Mouse (Mus musculus): Measurements from ENCODE around the gene Prpf40b.

Prpf40b gene

DNA sequence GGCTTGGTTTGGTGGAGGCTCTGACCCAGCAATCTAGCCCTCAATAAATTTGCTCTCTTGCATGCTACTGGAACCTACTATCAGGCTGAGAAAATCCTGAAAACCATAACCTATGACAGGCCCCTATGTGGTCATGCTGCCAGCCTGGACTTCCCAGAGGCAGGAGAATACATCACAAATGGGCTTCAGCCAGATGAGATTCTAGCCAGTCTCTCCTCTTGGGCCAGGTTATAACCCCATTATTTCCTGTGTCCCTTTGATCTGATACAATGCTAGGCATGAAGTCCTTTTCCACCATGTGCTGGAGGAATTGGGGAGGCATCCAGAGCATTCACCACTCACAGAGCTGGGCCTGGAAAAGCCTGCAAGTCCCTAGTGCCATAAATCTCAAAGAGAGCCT is 37.2 kb downstream of the Prpf40b start:
- Histone ChIP-seq H3K36me3 (ENCODE audit: insufficient read depth, low read length) (peaks cover 49% of the 10 kb centered on the region), H3K4me3 (replicated peaks; ENCODE audit: low read length) (no peak overlapping the region), H3K4me1 (replicated peaks; ENCODE audit: low read depth, low read length) (peaks cover 39% of the 10 kb centered on the region), H3K27me3 (ENCODE audit: insufficient read depth, low read length) (no peaks in the 10 kb centered on the region), H3K9me3 (ENCODE audit: low read length) (no peaks in the 10 kb centered on the region)
- TF ChIP-seq POU5F1 (IDR thresholded peaks at IDR 0.05; ENCODE audit: borderline replicate concordance, low read length) (no peak), NANOG (IDR thresholded peaks at IDR 0.05; ENCODE audit: borderline replicate concordance, low read length) (no peak), CTCF (conservative IDR thresholded peaks at IDR 0.05; ENCODE audit: low read length) (no peak)

DNA sequence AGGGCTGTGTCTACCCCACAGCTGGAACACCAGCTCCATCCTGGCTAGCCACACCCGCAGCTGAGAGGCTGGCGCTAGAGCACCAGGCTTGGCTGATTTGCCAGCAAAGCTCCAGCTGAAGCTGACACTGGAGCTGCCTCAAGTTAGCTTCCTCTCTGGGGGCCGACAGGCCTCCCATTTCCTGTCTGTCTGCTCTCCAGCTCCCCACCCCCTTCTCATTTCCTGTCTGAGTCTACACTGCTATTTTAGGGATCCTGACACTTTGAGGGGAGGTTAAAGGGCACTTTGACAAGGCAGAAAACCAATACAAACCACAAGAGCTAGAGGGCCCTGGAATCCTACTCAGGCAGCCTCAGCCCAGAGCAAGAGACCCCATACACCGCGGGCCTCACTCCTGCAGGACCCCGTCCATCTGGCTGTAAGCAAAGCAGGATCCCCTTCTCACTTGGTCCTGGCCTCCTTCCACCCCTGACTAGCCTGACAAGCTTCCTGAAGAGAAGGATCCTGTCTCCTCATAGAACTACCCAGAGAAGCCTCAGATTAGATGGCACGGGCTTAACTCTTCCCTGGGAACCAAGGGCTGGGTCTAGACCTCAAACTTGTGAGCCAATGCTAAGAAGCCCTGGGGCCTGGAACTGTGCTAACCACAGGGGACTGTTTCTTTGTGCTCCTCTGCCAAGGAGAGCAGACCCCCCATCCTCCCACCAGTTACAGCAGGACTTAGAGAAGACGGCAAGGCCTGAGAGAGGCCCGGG is 38.2 kb downstream of the Prpf40b start:
- Histone ChIP-seq H3K4me1 (replicated peaks; ENCODE audit: low read depth, low read length) (peaks cover 39% of the 10 kb centered on the region), H3K27me3 (ENCODE audit: insufficient read depth, low read length) (no peaks in the 10 kb centered on the region), H3K4me3 (replicated peaks; ENCODE audit: low read length) (no peak overlapping the region), H3K9me3 (ENCODE audit: low read length) (no peaks in the 10 kb centered on the region), H3K36me3 (ENCODE audit: insufficient read depth, low read length) (peaks cover 45% of the 10 kb centered on the region)
- TF ChIP-seq NANOG (IDR thresholded peaks at IDR 0.05; ENCODE audit: borderline replicate concordance, low read length) (no peak), POU5F1 (IDR thresholded peaks at IDR 0.05; ENCODE audit: borderline replicate concordance, low read length) (no peak), CTCF (conservative IDR thresholded peaks at IDR 0.05; ENCODE audit: low read length) (no peak)

DNA sequence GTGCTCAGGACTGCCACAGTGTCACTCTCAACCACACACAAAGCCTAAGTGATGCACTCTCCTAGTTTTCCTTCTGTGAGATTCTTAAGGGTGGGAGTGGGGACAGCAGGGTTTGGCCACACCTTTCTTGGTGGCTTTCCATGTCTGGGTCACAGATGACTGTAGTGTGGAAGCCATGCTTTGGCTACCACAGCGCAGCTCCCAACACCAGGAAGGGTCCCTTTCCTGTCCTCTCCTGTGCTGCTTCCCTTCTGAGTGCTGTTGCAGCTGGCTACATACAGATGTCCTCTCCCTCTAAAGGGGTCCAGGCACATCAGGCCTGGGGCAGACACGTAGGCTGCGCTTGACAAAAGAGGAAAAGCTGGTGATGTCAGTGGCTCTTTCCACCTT is 38.8 kb downstream of the Prpf40b start:
- Histone ChIP-seq H3K27me3 (ENCODE audit: insufficient read depth, low read length) (no peaks in the 10 kb centered on the region), H3K9me3 (ENCODE audit: low read length) (no peaks in the 10 kb centered on the region), H3K36me3 (ENCODE audit: insufficient read depth, low read length) (peaks cover 40% of the 10 kb centered on the region), H3K4me1 (replicated peaks; ENCODE audit: low read depth, low read length) (peaks cover 39% of the 10 kb centered on the region), H3K4me3 (replicated peaks; ENCODE audit: low read length) (no peak overlapping the region)
- TF ChIP-seq POU5F1 (IDR thresholded peaks at IDR 0.05; ENCODE audit: borderline replicate concordance, low read length), result no peak
- TF ChIP-seq NANOG (IDR thresholded peaks at IDR 0.05; ENCODE audit: borderline replicate concordance, low read length), result no peak
- no peak for TF ChIP-seq CTCF (conservative IDR thresholded peaks at IDR 0.05; ENCODE audit: low read length)

DNA sequence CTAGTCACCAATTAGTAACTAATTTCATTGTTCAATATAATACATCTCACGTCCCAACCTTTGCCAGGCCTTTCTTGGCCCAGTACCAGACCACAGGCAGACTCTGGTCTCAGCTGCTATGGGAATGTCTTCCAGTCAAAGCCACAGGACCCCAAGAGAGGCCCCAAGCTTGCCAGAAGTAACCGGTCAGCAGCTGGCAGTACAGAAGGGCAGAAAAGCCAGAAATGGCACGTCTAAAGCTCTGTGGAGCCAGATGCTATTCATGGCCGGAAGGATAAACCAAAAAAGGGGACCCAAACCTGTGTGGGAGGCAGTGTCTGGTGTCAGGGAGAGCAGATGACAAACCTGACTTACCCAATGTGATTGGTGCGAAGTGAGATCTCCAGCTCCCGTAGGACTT is 39.6 kb downstream of the Prpf40b start:
- no peak for TF ChIP-seq CTCF (conservative IDR thresholded peaks at IDR 0.05; ENCODE audit: low read length)
- TF ChIP-seq POU5F1 (IDR thresholded peaks at IDR 0.05; ENCODE audit: borderline replicate concordance, low read length), result no peak
- TF ChIP-seq NANOG (IDR thresholded peaks at IDR 0.05; ENCODE audit: borderline replicate concordance, low read length), result no peak
- peaks cover 34% of the 10 kb centered on the region for H3K36me3 ChIP-seq (ENCODE audit: insufficient read depth, low read length)
- peaks cover 32% of the 10 kb centered on the region for H3K4me1 ChIP-seq (replicated peaks; ENCODE audit: low read depth, low read length)
- H3K9me3 ChIP-seq (ENCODE audit: low read length), result no peaks in the 10 kb centered on the region
- H3K27me3 ChIP-seq (ENCODE audit: insufficient read depth, low read length), result no peaks in the 10 kb centered on the region
- H3K4me3 ChIP-seq (replicated peaks; ENCODE audit: low read length), result no peak overlapping the region

DNA sequence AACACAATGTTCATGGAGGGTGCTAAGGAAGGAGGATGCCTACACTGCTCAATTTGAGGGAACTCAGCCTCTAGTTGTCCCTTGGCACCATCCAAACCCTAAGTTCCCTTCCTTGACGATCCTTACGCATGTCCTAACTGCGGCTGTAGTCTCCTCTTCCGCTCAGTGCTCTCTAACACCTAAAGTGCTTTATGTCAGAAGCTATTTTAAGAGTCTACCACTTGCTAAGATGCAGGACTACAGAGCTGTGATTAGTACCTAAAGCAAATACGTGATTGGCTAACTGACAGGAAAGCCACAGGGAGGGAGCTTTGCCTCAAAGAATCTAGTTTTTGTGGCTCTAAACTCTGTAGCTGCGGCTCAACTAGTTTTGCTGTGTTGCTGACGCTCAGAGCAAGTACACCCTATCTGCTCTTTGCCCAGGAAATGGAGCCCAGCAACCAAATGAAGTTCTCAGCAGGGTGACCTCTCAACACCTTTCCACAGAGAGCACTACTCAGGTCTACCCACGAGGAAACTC is 41.0 kb downstream of the Prpf40b start:
- no peak overlapping the region for H3K4me3 ChIP-seq (replicated peaks; ENCODE audit: low read length)
- TF ChIP-seq CTCF (conservative IDR thresholded peaks at IDR 0.05; ENCODE audit: low read length) (no peak), POU5F1 (IDR thresholded peaks at IDR 0.05; ENCODE audit: borderline replicate concordance, low read length) (no peak), NANOG (IDR thresholded peaks at IDR 0.05; ENCODE audit: borderline replicate concordance, low read length) (no peak)
- peaks cover 25% of the 10 kb centered on the region for H3K36me3 ChIP-seq (ENCODE audit: insufficient read depth, low read length)
- no peaks in the 10 kb centered on the region for H3K9me3 ChIP-seq (ENCODE audit: low read length)
- H3K4me1 ChIP-seq (replicated peaks; ENCODE audit: low read depth, low read length), result peaks cover 32% of the 10 kb centered on the region
- no peaks in the 10 kb centered on the region for H3K27me3 ChIP-seq (ENCODE audit: insufficient read depth, low read length)

DNA sequence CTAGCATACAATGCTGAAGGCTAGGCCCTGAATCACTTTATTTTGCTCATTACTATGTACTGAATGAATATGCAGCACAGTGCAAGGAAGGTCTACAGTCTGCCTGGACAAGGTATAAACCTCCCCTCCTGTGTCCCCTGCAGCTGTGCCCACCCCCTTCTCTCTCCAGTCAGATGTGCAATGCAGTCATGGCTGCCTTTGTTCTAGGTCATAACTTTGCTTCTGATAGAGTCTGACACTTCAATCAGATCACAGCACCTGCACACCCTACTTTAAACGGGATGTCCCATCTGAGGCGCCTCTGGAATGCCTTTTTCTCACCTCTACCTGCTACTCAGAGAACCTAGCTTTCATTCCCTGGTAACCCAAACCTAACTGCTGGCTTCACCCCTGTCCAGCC is 44.0 kb downstream of the Prpf40b start:
- TF ChIP-seq POU5F1 (IDR thresholded peaks at IDR 0.05; ENCODE audit: borderline replicate concordance, low read length) (no peak), CTCF (conservative IDR thresholded peaks at IDR 0.05; ENCODE audit: low read length) (no peak)
- H3K9me3 ChIP-seq (ENCODE audit: low read length), result no peaks in the 10 kb centered on the region

DNA sequence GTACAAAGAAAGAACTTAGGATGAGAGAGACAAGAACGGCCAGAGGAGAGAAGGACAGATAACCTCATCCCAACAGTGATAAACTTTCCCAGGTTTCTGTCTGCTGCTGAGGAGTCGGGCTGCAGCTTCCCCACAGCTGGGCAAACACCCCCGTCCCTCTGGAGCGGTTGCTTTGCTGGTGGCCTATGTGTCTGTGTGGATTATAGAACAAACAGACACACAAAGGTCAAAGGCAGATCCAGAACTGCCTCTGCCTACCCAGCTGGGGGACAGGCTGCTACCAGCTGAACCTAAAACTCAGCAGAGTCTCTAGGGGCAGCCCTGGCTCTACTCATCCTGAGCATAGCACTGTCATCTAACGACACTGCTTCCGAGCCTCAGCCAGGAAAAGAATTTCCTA is 44.8 kb downstream of the Prpf40b start:
- TF ChIP-seq NANOG (IDR thresholded peaks at IDR 0.05; ENCODE audit: borderline replicate concordance, low read length) (no peak), POU5F1 (IDR thresholded peaks at IDR 0.05; ENCODE audit: borderline replicate concordance, low read length) (no peak), CTCF (conservative IDR thresholded peaks at IDR 0.05; ENCODE audit: low read length) (no peak)
- no peaks in the 10 kb centered on the region for H3K27me3 ChIP-seq (ENCODE audit: insufficient read depth, low read length)
- no peak overlapping the region for H3K4me3 ChIP-seq (replicated peaks; ENCODE audit: low read length)
- peaks cover 29% of the 10 kb centered on the region for H3K4me1 ChIP-seq (replicated peaks; ENCODE audit: low read depth, low read length)
- no peaks in the 10 kb centered on the region for H3K9me3 ChIP-seq (ENCODE audit: low read length)
- peaks cover 6% of the 10 kb centered on the region; the same call in 1 of the 2 replicates for H3K36me3 ChIP-seq (ENCODE audit: insufficient read depth, low read length)

More for the DNA sequence above, 44.0 kb downstream of the Prpf40b start:
- Histone ChIP-seq H3K36me3 (ENCODE audit: insufficient read depth, low read length) (peaks cover 11% of the 10 kb centered on the region), H3K27me3 (ENCODE audit: insufficient read depth, low read length) (no peaks in the 10 kb centered on the region), H3K4me3 (replicated peaks; ENCODE audit: low read length) (no peak overlapping the region), H3K4me1 (replicated peaks; ENCODE audit: low read depth, low read length) (peaks cover 26% of the 10 kb centered on the region)

DNA sequence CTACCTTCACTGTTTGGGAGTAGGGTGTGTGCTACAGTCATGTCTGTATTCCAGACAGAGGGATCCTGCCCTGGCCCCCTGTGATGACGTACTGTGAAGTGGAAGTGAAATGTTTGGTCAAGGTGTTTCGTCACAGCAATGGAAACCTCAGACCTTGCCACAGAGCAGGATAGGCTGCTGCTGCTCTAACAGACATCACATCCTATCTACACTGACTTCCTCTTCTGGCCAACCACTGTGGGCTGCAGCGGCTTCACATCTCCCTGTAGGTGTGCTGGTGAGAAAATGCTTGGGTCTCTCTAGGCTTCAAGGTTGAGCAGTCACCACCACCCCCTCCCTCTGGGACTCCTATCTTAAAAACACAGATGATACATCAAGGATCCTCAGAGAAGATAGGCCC is 46.2 kb downstream of the Prpf40b start:
- no peak for TF ChIP-seq NANOG (IDR thresholded peaks at IDR 0.05; ENCODE audit: borderline replicate concordance, low read length)
- no peak for TF ChIP-seq POU5F1 (IDR thresholded peaks at IDR 0.05; ENCODE audit: borderline replicate concordance, low read length)
- TF ChIP-seq CTCF (conservative IDR thresholded peaks at IDR 0.05; ENCODE audit: low read length), result no peak
- H3K9me3 ChIP-seq (ENCODE audit: low read length), result no peaks in the 10 kb centered on the region
- peaks cover 5% of the 10 kb centered on the region; the same call in 1 of the 2 replicates for H3K36me3 ChIP-seq (ENCODE audit: insufficient read depth, low read length)
- no peaks in the 10 kb centered on the region for H3K27me3 ChIP-seq (ENCODE audit: insufficient read depth, low read length)
- H3K4me3 ChIP-seq (replicated peaks; ENCODE audit: low read length), result no peak overlapping the region
- peaks cover 29% of the 10 kb centered on the region for H3K4me1 ChIP-seq (replicated peaks; ENCODE audit: low read depth, low read length)

Data from E14TG2a.4 (cell line).